Mouse (Mus musculus) left cerebral cortex, postnatal 14 days (tissue): Measurements from ENCODE around the gene Cox8b. TPM values are rescaled to one million over a fixed set of nuclear protein-coding genes. Genes with fewer than 3 reads are reported as not detected.

ENCODE experiments used
- total RNA-seq, 2 experiments: library from RNA; stranded (reverse); gene quantifications; 2 replicates each; pipeline ENCODE4 v1.2.3; 2021

Gene Cox8b
- total RNA-seq, 2 experiments from 2014 or later: 1.6 TPM; not detected in 1

Other genes starting within 250 kb of the Cox8b start
- gene Olfr539, start 240.5 kb downstream of the Cox8b start, total RNA-seq: under 1 TPM; 0.06 to 0.07 TPM
- gene Olfr45, start 218.5 kb downstream of the Cox8b start, total RNA-seq: not detected
- not detected for gene Olfr541, start 203.2 kb downstream of the Cox8b start, total RNA-seq
- gene Cyp2e1, start 136.7 kb downstream of the Cox8b start, total RNA-seq: not detected
- gene Syce1, start 112.6 kb downstream of the Cox8b start, total RNA-seq: under 1 TPM; 0.24 to 0.38 TPM
- gene Zfp941, start 78.3 kb downstream of the Cox8b start, total RNA-seq: 10 to 100 TPM; 15.3 to 16.3 TPM
- gene Urah, start 65.4 kb downstream of the Cox8b start, total RNA-seq: 1 to 10 TPM; 1.1 to 1.5 TPM
- not detected for gene Scgb1c1, start 54.9 kb downstream of the Cox8b start, total RNA-seq
- gene Odf3, start 52.6 kb downstream of the Cox8b start, total RNA-seq: not detected
- under 1 TPM; 0.93 to 0.99 TPM for gene Gm45785, start 44.1 kb downstream of the Cox8b start, total RNA-seq
- gene Ric8a, start 43.5 kb downstream of the Cox8b start, total RNA-seq: 10 to 100 TPM; 77.1 to 81.7 TPM
- gene Bet1l, start 42.9 kb downstream of the Cox8b start, total RNA-seq: 10 to 100 TPM; 25.4 to 27.2 TPM
- gene Psmd13, start 18.5 kb downstream of the Cox8b start, total RNA-seq: 100 to 1,000 TPM; 128 to 133 TPM
- gene Sirt3, start 18.1 kb downstream of the Cox8b start, total RNA-seq: 10 to 100 TPM; 66.2 to 67.2 TPM
- under 1 TPM; 0.36 to 0.37 TPM for gene Nlrp6, start 20.5 kb upstream of the Cox8b start, total RNA-seq
- 1 to 10 TPM; 3.8 to 3.9 TPM for gene Pgghg, start 40.9 kb upstream of the Cox8b start, total RNA-seq
- gene Ifitm5, start 49.8 kb upstream of the Cox8b start, total RNA-seq: not detected
- gene Gm45717, start 55.5 kb upstream of the Cox8b start, total RNA-seq: not detected
- gene Ifitm2, start 55.5 kb upstream of the Cox8b start, total RNA-seq: 10 to 100 TPM; 11.5 to 15.0 TPM
- 1 to 10 TPM; 4.7 to 4.9 TPM for gene Ifitm1, start 66.8 kb upstream of the Cox8b start, total RNA-seq
- gene Ifitm3, start 110.3 kb upstream of the Cox8b start, total RNA-seq: 10 to 100 TPM in 1 of 2 experiments, 1 to 10 TPM in 1; 9.1 to 10.3 TPM
- not detected for gene Ifitm6, start 117.5 kb upstream of the Cox8b start, total RNA-seq
- not detected for gene Gm17387, start 128.7 kb upstream of the Cox8b start, total RNA-seq
- gene B4galnt4, start 160.7 kb upstream of the Cox8b start, total RNA-seq: 10 to 100 TPM; 92.9 to 93.9 TPM
- under 1 TPM in 1 of 2 experiments, not detected in 1; 0.55 TPM for gene Pkp3, start 177.8 kb upstream of the Cox8b start, total RNA-seq
- 1 to 10 TPM; 2.5 to 2.6 TPM for gene Sigirr, start 200.1 kb upstream of the Cox8b start, total RNA-seq
- not detected for gene Ano9, start 217.4 kb upstream of the Cox8b start, total RNA-seq
- 10 to 100 TPM; 52.9 to 65.6 TPM for gene Ptdss2, start 221.9 kb upstream of the Cox8b start, total RNA-seq